22 mouse cellular contexts compared by ENCODE assay signal in the genomic region with DNA sequence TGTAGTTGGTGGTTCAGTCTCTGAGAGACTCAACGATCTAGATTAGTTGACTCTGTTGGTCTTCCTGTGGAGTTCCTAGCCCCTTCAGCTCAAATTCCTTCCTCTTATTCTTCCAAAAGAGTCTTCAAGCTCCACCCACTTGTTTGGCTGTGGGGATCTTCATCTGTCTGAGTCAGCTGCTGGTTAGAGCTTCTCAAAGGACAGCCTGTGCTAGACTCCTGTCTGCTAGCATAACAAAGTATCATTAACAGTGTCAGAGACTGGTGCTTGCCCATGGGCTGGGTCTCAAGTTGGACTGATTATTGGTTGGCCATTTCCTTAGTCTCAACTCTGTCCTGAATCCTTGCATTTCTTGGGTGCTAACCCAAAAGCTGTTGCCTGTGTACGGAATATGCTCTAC.
A peak's percentile ranks its signal among the peaks of the same experiment; 100 is the strongest.
DNase-seq lines count a peak whose midpoint lies in the region; ATAC-seq and TF ChIP-seq lines count a peak whose summit lies in the region.
"Had no signal": no experiment of that assay in that cellular context is flagged by ENCODE, and none has a peak within 500 bp of the region (broad histone marks: within the 10 kb centered on the region; RNA-seq: fewer than 3 reads in every experiment).

No protein-coding gene starts in this region.

- H3K9me3 ChIP-seq in embryonic facial prominence, embryonic 13.5 days: no peaks in the 10 kb centered on the region
- no peaks in the 10 kb centered on the region for H3K9me3 ChIP-seq in embryonic facial prominence, embryonic 10.5 days
- no peaks in the 10 kb centered on the region for H3K9me3 ChIP-seq in kidney, postnatal 0 days (replicated peaks; ENCODE audit: low read length)
- no peaks in the 10 kb centered on the region for H3K9me3 ChIP-seq in embryonic facial prominence, embryonic 14.5 days (ENCODE audit: control insufficient read depth, low read length)
- no peaks in the 10 kb centered on the region for H3K9me3 ChIP-seq in limb, embryonic 13.5 days
- H3K9me3 ChIP-seq in midbrain, embryonic 15.5 days: no peaks in the 10 kb centered on the region
- H3K9me3 ChIP-seq: embryonic facial prominence, embryonic 12.5 days; forebrain, embryonic 13.5 days; hindbrain, embryonic 13.5 days; intestine, embryonic 15.5 days; kidney, embryonic 15.5 days; lung, embryonic 15.5 days; neural tube, embryonic 15.5 days; stomach, embryonic 15.5 days had no signal

- no peak for ATAC-seq in embryonic facial prominence, embryonic 13.5 days (ENCODE audit: insufficient number of reproducible peaks, insufficient read depth, low FRiP score, low TSS enrichment, low read depth)
- no peak for ATAC-seq in kidney, postnatal 0 days (replicated peaks; ENCODE audit: low FRiP score, low read depth)
- no peak for ATAC-seq in embryonic facial prominence, embryonic 14.5 days (ENCODE audit: low read depth)
- ATAC-seq in limb, embryonic 13.5 days (ENCODE audit: low FRiP score, low read depth): no peak
- ATAC-seq in midbrain, embryonic 15.5 days (replicated peaks): no peak
- ATAC-seq: forebrain, embryonic 13.5 days; intestine, embryonic 15.5 days; Patski had no signal

- WGBS in embryonic facial prominence, embryonic 13.5 days: 60% methylated on average over 2 of the region's 2 CpGs
- 69% methylated on average over 2 of the region's 2 CpGs for WGBS in embryonic facial prominence, embryonic 10.5 days
- 76% methylated on average over 2 of the region's 2 CpGs for WGBS in kidney, postnatal 0 days
- 64% methylated on average over 2 of the region's 2 CpGs for WGBS in embryonic facial prominence, embryonic 14.5 days
- WGBS in limb, embryonic 13.5 days: 69% methylated on average over 2 of the region's 2 CpGs
- 79% methylated on average over 2 of the region's 2 CpGs for WGBS in midbrain, embryonic 15.5 days

- H3K4me1 ChIP-seq in embryonic facial prominence, embryonic 13.5 days: peaks cover 14% of the 10 kb centered on the region
- 0 out of 2 replicates have a peak, but pooled peaks cover 11% of the 10 kb centered on the region for H3K4me1 ChIP-seq in embryonic facial prominence, embryonic 10.5 days
- H3K4me1 ChIP-seq in kidney, postnatal 0 days (replicated peaks; ENCODE audit: insufficient read depth, low read length): no peaks in the 10 kb centered on the region
- peaks cover 6% of the 10 kb centered on the region; the same call in 1 of the 2 replicates for H3K4me1 ChIP-seq in embryonic facial prominence, embryonic 14.5 days (ENCODE audit: control insufficient read depth, insufficient read depth, low read length)
- H3K4me1 ChIP-seq in limb, embryonic 13.5 days: peaks cover 16% of the 10 kb centered on the region
- no peaks in the 10 kb centered on the region for H3K4me1 ChIP-seq in midbrain, embryonic 15.5 days
- H3K4me1 ChIP-seq: forebrain, embryonic 13.5 days; hindbrain, embryonic 13.5 days; intestine, embryonic 15.5 days; kidney, embryonic 15.5 days; lung, embryonic 15.5 days; neural tube, embryonic 15.5 days; stomach, embryonic 15.5 days had no signal

- peak overlapping the region; percentile 43; the same call in 1 of the 2 replicates for H3K4me2 ChIP-seq in embryonic facial prominence, embryonic 13.5 days
- H3K4me2 ChIP-seq in kidney, postnatal 0 days (ENCODE audit: low read length): no peak overlapping the region
- peak overlapping the region; percentile 28 for H3K4me2 ChIP-seq in embryonic facial prominence, embryonic 14.5 days (ENCODE audit: low read depth, low read length)
- H3K4me2 ChIP-seq in limb, embryonic 13.5 days (replicated peaks): peak overlapping the region; percentile 50
- H3K4me2 ChIP-seq in midbrain, embryonic 15.5 days: no peak overlapping the region
- H3K4me2 ChIP-seq: forebrain, embryonic 13.5 days; hindbrain, embryonic 13.5 days; intestine, embryonic 15.5 days; kidney, embryonic 15.5 days; neural tube, embryonic 15.5 days had no signal

- H3K4me3 ChIP-seq in embryonic facial prominence, embryonic 13.5 days: no peak overlapping the region
- H3K4me3 ChIP-seq in embryonic facial prominence, embryonic 10.5 days: no peak overlapping the region
- H3K4me3 ChIP-seq in kidney, postnatal 0 days (replicated peaks; ENCODE audit: low read depth, low read length): no peak overlapping the region
- H3K4me3 ChIP-seq in embryonic facial prominence, embryonic 14.5 days (ENCODE audit: low read depth, low read length): no peak overlapping the region
- H3K4me3 ChIP-seq in limb, embryonic 13.5 days: no peak overlapping the region
- no peak overlapping the region for H3K4me3 ChIP-seq in midbrain, embryonic 15.5 days
- H3K4me3 ChIP-seq: embryonic facial prominence, embryonic 12.5 days; forebrain, embryonic 13.5 days; hindbrain, embryonic 13.5 days; intestine, embryonic 15.5 days; kidney, embryonic 15.5 days; left cerebral cortex, adult 2 months; lung, embryonic 15.5 days; neural tube, embryonic 15.5 days; stomach, embryonic 15.5 days had no signal

- intact Hi-C loops in left cerebral cortex, postnatal 25 days (cut with DNase I): no loop called here

- H3K36me3 ChIP-seq in embryonic facial prominence, embryonic 13.5 days: no peaks in the 10 kb centered on the region
- H3K36me3 ChIP-seq in embryonic facial prominence, embryonic 10.5 days (replicated peaks): no peaks in the 10 kb centered on the region
- no peaks in the 10 kb centered on the region for H3K36me3 ChIP-seq in kidney, postnatal 0 days (ENCODE audit: insufficient read depth, low read length)
- H3K36me3 ChIP-seq in embryonic facial prominence, embryonic 14.5 days (ENCODE audit: control insufficient read depth, insufficient read depth, low read length): no peaks in the 10 kb centered on the region
- H3K36me3 ChIP-seq in limb, embryonic 13.5 days: no peaks in the 10 kb centered on the region
- no peaks in the 10 kb centered on the region for H3K36me3 ChIP-seq in midbrain, embryonic 15.5 days (replicated peaks)
- H3K36me3 ChIP-seq: embryonic facial prominence, embryonic 12.5 days; hindbrain, embryonic 13.5 days; intestine, embryonic 15.5 days; kidney, embryonic 15.5 days; lung, embryonic 15.5 days; neural tube, embryonic 15.5 days; stomach, embryonic 15.5 days had no signal

- no peak overlapping the region for H3K9ac ChIP-seq in embryonic facial prominence, embryonic 13.5 days
- H3K9ac ChIP-seq in kidney, postnatal 0 days (ENCODE audit: low read depth, low read length): no peak overlapping the region
- no peak overlapping the region for H3K9ac ChIP-seq in embryonic facial prominence, embryonic 14.5 days (ENCODE audit: low read depth, low read length)
- H3K9ac ChIP-seq in limb, embryonic 13.5 days: no peak overlapping the region
- no peak overlapping the region for H3K9ac ChIP-seq in midbrain, embryonic 15.5 days
- H3K9ac ChIP-seq: embryonic facial prominence, embryonic 12.5 days; forebrain, embryonic 13.5 days; hindbrain, embryonic 13.5 days; intestine, embryonic 15.5 days; kidney, embryonic 15.5 days; lung, embryonic 15.5 days; neural tube, embryonic 15.5 days; stomach, embryonic 15.5 days had no signal

- no peak for DNase-seq in embryonic facial prominence, embryonic 10.5 days (ENCODE audit: low spot score)
- peak; percentile 3 for DNase-seq in kidney, postnatal 0 days (ENCODE audit: low spot score)
- no peak for DNase-seq in kidney, postnatal 14 days
- DNase-seq in embryonic facial prominence, embryonic 14.5 days (ENCODE audit: low spot score): peak; percentile 1
- DNase-seq in left cerebral cortex, postnatal 25 days (ENCODE audit: low spot score in 2 of 2): no peak
- DNase-seq: cerebellum, adult 11 months; cerebellum, postnatal 36 days; liver had no signal

- 0 out of 2 replicates have a peak overlapping the region, but pooled peaks have one; percentile 34 for H3K27ac ChIP-seq in embryonic facial prominence, embryonic 13.5 days
- H3K27ac ChIP-seq in embryonic facial prominence, embryonic 10.5 days (replicated peaks): no peak overlapping the region
- H3K27ac ChIP-seq in kidney, postnatal 0 days: no peak overlapping the region
- H3K27ac ChIP-seq in embryonic facial prominence, embryonic 14.5 days (replicated peaks; ENCODE audit: low read depth, low read length): no peak overlapping the region
- H3K27ac ChIP-seq in limb, embryonic 13.5 days: no peak overlapping the region
- H3K27ac ChIP-seq in midbrain, embryonic 15.5 days: no peak overlapping the region
- H3K27ac ChIP-seq: embryonic facial prominence, embryonic 12.5 days; forebrain, embryonic 13.5 days; hindbrain, embryonic 13.5 days; intestine, embryonic 15.5 days; kidney, embryonic 15.5 days; left cerebral cortex, adult 2 months; lung, embryonic 15.5 days; neural tube, embryonic 15.5 days; stomach, embryonic 15.5 days had no signal

- no peak for TF ChIP-seq CTCF in kidney, postnatal 0 days (IDR thresholded peaks at IDR 0.05; ENCODE audit: low read depth)

- peaks cover 5% of the 10 kb centered on the region; the same call in 1 of the 2 replicates for H3K27me3 ChIP-seq in embryonic facial prominence, embryonic 13.5 days
- no peaks in the 10 kb centered on the region for H3K27me3 ChIP-seq in embryonic facial prominence, embryonic 10.5 days (replicated peaks; ENCODE audit: low read depth, poor library complexity, severe bottlenecking)
- H3K27me3 ChIP-seq in kidney, postnatal 0 days (ENCODE audit: insufficient read depth, low read length): no peaks in the 10 kb centered on the region
- H3K27me3 ChIP-seq in embryonic facial prominence, embryonic 14.5 days (replicated peaks; ENCODE audit: control insufficient read depth, insufficient read depth, low read length): no peaks in the 10 kb centered on the region
- H3K27me3 ChIP-seq in limb, embryonic 13.5 days: no peaks in the 10 kb centered on the region
- H3K27me3 ChIP-seq in midbrain, embryonic 15.5 days (replicated peaks): no peaks in the 10 kb centered on the region
- H3K27me3 ChIP-seq: CH12.LX; embryonic facial prominence, embryonic 12.5 days; forebrain, embryonic 13.5 days; hindbrain, embryonic 13.5 days; intestine, embryonic 15.5 days; kidney, embryonic 15.5 days; lung, embryonic 15.5 days; neural tube, embryonic 15.5 days; Patski; stomach, embryonic 15.5 days had no signal

Comparison
In these comparisons a context has a peak if more than half of its experiments do, and no peak if none do; other contexts are left out.
1. DNase-seq: peak in kidney, postnatal 0 days (single experiment) and embryonic facial prominence, embryonic 14.5 days (single experiment); none in embryonic facial prominence, embryonic 10.5 days (single experiment), kidney, postnatal 14 days (single experiment) and left cerebral cortex, postnatal 25 days (0 of 2).
2. H3K4me2 ChIP-seq: peak in embryonic facial prominence, embryonic 13.5 days (single experiment), embryonic facial prominence, embryonic 14.5 days (single experiment) and limb, embryonic 13.5 days (single experiment); none in kidney, postnatal 0 days (single experiment) and midbrain, embryonic 15.5 days (single experiment).